Mouse (Mus musculus): ENCODE results near the gene Slc35c2.

The Slc35c2 gene

GRCm38 (mm10) chr2:165239533-165240144 lies 48.0 kb downstream of the Slc35c2 start:
- DNase-seq (ENCODE audit: low spot score in 2 of 2): no peak

DNA sequence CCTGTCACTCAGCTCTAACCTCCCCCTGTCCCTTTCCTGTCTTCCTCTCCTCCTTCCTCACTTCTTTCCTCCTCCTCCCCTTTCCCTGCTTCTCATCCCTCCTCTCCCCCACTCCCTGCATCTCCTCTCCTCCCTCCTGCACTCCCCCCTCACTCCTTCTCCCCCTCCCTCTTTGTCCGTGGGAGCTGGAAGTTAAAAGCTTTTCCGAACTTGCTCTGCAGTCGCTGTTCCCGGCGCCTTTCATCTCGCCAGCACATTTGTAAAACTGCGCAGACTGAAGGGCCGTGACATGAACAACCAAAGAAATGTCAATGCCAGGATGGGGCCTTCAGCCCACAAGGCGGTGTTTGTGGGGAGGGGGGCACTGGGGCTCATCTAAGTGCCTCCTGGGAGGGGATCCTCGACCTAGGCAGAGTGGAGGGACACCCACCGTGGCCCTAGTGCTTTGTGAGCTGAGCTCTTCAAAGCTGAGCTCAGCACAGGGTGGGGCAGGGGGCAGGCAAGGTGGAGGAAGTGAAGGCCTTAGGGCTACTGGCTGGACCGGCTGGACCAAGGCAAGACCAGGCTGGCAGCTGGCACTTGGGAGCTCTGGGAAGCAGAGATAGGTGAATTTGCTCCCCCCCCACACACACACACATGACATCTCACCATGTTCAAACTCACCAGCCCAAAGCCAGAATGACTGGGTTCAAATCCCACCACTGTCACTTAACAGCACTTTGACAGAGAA lies 49.1 kb downstream of the Slc35c2 start:
- DNase-seq (ENCODE audit: low spot score in 2 of 2): no peak

DNA sequence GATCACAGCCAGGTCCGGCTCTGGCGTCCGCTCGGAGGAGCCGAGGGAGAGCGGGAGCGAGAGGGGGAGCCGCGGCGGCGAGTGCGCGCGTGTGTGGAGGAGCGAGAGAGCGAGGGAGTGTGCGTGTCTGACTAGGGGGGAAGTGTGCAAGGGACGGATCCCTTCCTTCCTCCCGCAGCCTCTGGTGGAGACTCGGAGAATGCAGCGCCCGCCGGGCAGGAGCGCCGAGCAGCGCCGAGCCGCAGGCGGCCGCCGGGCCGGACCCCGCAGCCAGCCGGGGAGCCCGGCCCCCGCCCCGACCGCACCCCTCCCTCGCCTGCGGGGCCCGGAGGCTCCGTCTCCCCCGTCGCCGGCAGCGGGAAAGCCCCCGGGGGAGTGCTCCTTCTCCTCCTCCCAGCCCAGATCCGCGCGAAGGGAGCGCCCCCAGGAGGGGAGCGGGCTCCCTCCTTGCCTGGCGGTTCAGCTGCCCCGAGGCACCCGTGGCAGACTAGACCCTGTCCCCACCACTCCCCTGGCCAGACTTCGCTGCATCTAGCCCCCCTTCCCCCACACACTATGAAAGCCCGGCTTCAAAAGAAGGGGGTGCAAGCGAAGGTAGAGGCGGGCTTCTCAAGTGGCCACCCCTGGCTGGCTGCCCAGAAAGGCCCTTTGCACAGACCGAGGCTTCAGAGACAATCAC lies 52.9 kb downstream of the Slc35c2 start, which contains the start of gene Cdh22:
Gene Cdh22, minus strand, starts transcription at position 241 of the 679 bp plus-strand sequence.
- DNase-seq (ENCODE audit: low spot score in 2 of 2): peak; percentile 22 to 71

DNA sequence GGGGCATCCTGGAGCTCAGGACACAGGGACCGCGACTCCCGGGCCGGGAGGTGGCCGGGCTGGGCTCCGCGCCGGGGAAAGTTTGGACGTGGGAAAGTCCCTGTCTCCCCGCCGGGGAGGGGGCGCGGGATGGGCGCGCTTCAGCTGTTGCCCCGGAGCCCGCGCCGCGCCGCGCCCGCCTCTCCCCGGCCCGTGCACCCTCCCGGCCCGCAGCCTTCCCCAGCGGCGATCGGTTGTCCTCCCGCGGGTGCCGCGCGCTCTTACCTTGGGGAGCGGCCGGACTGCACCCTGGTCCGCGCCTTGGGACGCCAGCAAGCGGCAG lies 53.4 kb downstream of the Slc35c2 start:
- DNase-seq (ENCODE audit: low spot score in 2 of 2): no peak

DNA sequence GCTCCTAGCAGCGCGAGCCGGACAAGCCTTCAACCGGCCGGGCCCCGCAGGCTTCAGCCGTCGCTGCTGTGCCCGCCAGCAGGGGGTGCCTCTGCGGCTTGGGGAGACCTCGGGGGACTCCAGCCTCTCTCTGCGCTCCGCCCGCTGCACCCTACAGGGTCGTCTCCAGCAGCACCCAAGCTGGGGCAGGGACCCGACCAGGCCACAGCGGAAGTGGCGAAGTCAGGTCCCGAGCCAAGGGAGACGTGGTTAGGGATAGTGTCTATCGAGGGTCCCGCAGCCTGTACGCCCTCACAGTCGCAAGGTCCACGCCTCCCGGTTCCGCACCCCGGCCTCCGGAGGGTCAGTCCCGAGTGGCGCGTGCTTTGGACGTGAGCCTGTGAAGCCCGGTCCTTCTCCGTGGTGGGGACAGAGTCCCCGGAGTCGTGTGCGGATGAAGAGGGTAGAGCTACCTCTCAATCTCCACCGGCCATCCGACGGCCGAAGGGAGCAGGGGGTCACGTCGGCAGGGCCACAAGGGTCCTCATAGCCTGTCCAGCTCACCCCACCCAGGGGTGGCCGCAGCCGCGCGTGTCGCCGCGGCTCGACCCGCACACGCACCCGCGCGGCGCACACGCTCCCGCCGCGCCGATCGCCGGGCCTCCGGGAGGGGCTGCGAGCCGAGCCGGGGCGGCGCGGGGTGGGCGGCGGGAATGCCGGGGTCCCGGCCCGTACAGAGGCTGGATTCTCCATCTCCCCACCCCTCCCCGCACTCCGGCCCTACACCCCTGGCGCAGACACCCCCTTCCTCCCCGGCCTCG lies 54.0 kb downstream of the Slc35c2 start:
- DNase-seq (ENCODE audit: low spot score in 2 of 2): peak; percentile 45 to 78

GRCm38 (mm10) chr2:165229050-165229449 lies 58.6 kb downstream of the Slc35c2 start:
- DNase-seq (ENCODE audit: low spot score in 2 of 2): no peak

All from spleen, postnatal 4 days (tissue).